Mouse (Mus musculus) cerebellum, adult 2 months (tissue): ENCODE measurements around the gene Csrnp1. TPM values are rescaled to one million over a fixed set of nuclear protein-coding genes. Genes with fewer than 3 reads are reported as not detected.

Experiments used
- DNase-seq, 2 experiments: peaks; one replicate each; pipeline ENCODE4 v3.0.0; 2021
- H3K27ac ChIP-seq: fragments of 200-500 bp; 2 replicates; pipeline ENCODE4 v1.5.1; 2012; ENCODE audit warnings: low read length, control low read depth, inconsistent platforms; ENCODE audit not compliant: insufficient read depth
- H3K27me3 ChIP-seq: fragments of 200-500 bp; 2 replicates; pipeline ENCODE4 v1.6.1; 2012; ENCODE audit warnings: inconsistent platforms, mild to moderate bottlenecking, low read length, moderate library complexity; ENCODE audit not compliant: control insufficient read depth, insufficient read depth
- H3K4me1 ChIP-seq: fragments of 200-500 bp; 2 replicates; pipeline ENCODE4 v1.6.1; 2011; ENCODE audit warnings: low read length; ENCODE audit not compliant: control insufficient read depth, insufficient read depth
- H3K4me3 ChIP-seq: fragments of 200-500 bp; replicated peaks from 2 replicates; pipeline ENCODE3; 2011; ENCODE audit warnings: mild to moderate bottlenecking, low read depth, low read length, control low read depth; ENCODE audit not compliant: insufficient read depth
- CTCF ChIP-seq: fragments of 200-500 bp; IDR thresholded peaks from 2 replicates; pipeline ENCODE4 v1.5.1; 2011; ENCODE audit warnings: low read depth, mild to moderate bottlenecking, control low read depth, low read length, moderate library complexity, borderline replicate concordance; ENCODE audit not compliant: insufficient read depth
- POLR2A ChIP-seq: fragments of 200-500 bp; IDR thresholded peaks from 2 replicates; pipeline ENCODE4 v1.6.1; 2011; ENCODE audit warnings: low read length, control low read depth, borderline replicate concordance; ENCODE audit not compliant: insufficient read depth
- WGBS: fragments of 180-500 bp; shearing (Covaris S2); methylation state at CpG from one replicate; pipeline ENCODE4 v1.1.7; 2018; 5-methylcytosine and 5-hydroxymethylcytosine counted together
- polyA plus RNA-seq: library from polyadenylated mRNA; depleted of rRNA; stranded (reverse); fragments of >200 nt; gene quantifications from 2 replicates; pipeline ENCODE4 v1.2.3, GENCODE M21; 2012

Csrnp1 gene
- polyA plus RNA-seq, 1 experiment = 11.1 TPM

- H3K4me1 ChIP-seq = no peaks in the 10 kb centered on the region; the same call in 1 of the 2 replicates
- H3K27ac ChIP-seq = peak overlapping the region; percentile 71; the same call in 1 of the 2 replicates
- no peaks in the 10 kb centered on the region for H3K27me3 ChIP-seq
- peak; percentile 79 to 89 for DNase-seq
- peak overlapping the region; percentile 75 for H3K4me3 ChIP-seq
- WGBS = under 1% methylated on average over 10 of the region's 10 CpGs
- TF ChIP-seq CTCF = peak; percentile 79
- no peak for TF ChIP-seq POLR2A
Observed at GRCm38 (mm10) chr9:120011533-120011932, 27.1 kb upstream of the Csrnp1 start.

DNA sequence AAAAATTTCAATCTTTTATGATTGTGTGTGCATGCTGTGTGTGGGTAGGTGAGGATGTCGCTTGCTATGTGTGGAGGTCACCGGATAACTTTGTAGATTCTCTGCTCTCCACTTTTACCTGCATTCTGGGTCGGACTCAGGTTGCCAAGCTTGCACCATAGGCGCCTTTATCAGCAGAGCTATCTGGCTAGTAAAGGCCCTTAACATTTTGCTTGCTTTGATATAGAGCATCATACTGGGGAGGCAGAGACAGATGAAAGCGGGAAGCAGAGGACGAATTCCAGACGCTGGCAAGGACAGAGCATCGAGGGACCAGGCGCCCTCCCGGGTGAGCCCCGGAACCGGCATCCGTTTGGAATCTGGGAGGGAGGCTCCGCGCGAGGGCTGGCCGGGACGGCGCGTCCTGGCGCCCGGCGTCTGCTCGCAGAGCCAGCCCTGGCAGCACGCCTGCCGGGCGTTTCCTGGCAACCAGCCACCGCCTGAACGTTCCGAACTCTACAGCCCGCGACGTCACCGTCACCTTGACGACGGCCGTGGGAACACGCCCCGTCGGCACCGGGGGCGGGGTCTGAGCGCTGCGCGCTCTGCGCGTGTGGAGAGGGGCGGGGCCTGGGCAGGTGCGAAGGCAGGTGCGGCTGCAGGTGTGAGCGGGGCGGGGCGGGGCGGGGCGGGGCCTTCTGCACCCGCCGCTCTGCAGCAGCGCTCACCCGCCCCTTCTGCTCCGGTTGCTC is 26.5 kb upstream of the Csrnp1 start:
- TF ChIP-seq POLR2A (no peak), CTCF (no peak)
- peak overlapping the region; percentile 81 for H3K27ac ChIP-seq
- H3K27me3 ChIP-seq = no peaks in the 10 kb centered on the region
- no peaks in the 10 kb centered on the region; the same call in 1 of the 2 replicates for H3K4me1 ChIP-seq
- WGBS = under 1% methylated on average over 53 of the region's 60 CpGs
- H3K4me3 ChIP-seq = peak overlapping the region; percentile 75
- peak; percentile 97 to 99 for DNase-seq

- 97% methylated on average over 3 of the region's 3 CpGs for WGBS
- H3K27me3 ChIP-seq = no peaks in the 10 kb centered on the region
- DNase-seq = no peak
- no peak overlapping the region for H3K4me3 ChIP-seq
- no peak overlapping the region for H3K27ac ChIP-seq
- no peaks in the 10 kb centered on the region; the same call in 1 of the 2 replicates for H3K4me1 ChIP-seq
- TF ChIP-seq POLR2A = no peak
- TF ChIP-seq CTCF = no peak
Observed at GRCm38 (mm10) chr9:120009871-120010270, 25.4 kb upstream of the Csrnp1 start.

DNA sequence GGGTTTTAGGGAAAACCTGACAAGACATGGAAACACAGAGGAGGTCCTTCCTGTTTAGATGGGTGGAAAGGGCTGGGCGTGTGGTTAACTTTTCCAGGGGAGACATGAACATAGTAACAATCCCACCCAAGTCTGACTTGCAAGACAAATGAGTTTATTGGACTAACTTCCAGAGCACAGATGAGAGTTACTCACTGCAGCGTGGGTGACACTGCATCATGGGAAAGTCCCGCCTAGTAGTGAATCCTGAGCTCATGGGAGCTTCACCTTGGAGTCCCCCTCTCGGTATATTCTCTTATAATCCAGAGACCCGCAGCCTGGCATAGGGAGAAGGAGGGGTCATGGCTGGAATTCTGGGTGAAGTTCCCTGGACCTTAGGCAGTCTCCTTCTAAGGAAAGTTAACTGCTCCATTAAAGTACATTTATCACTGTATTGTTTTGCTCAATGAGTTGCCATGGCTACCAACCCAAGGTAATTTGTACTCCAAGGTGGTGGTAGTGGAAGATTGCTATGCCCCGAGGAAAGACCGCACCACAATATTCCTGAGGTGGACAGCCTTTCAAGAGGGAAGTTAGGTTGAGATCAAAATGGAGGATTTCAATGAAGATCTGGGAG is 24.9 kb upstream of the Csrnp1 start:
- Histone ChIP-seq H3K27ac (no peak overlapping the region), H3K4me3 (no peak overlapping the region), H3K27me3 (no peaks in the 10 kb centered on the region), H3K4me1 (no peaks in the 10 kb centered on the region; the same call in 1 of the 2 replicates)
- TF ChIP-seq CTCF (no peak), POLR2A (no peak)
- no peak for DNase-seq
- WGBS = 90% methylated on average over 7 of the region's 7 CpGs

DNA sequence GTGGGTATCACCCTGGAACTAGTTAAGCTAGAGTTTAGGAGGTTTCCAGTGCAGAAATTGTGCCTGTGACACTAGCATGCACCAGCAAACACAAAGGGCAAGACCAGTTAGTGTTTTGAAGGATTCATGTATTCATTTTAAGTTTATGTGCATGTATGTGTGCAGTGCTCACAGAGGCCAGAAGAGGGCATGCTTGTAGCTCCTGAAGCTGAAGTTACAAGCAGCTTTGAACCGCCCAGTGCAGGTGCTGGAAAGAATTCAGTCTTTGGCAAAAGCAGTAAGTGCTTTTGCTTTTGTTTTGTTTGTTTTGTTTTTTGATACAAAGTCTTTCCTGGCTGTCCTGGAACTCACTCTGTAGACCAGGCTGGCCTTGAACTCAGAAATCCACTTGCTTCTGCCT is 23.4 kb upstream of the Csrnp1 start:
- no peak for DNase-seq
- no peak overlapping the region for H3K4me3 ChIP-seq
- no peak for TF ChIP-seq POLR2A
- TF ChIP-seq CTCF = no peak
- H3K27ac ChIP-seq = no peak overlapping the region
- WGBS = 91% methylated on average over 1 of the region's 1 CpGs
- no peaks in the 10 kb centered on the region; the same call in 1 of the 2 replicates for H3K4me1 ChIP-seq
- H3K27me3 ChIP-seq = no peaks in the 10 kb centered on the region

- no peak for TF ChIP-seq POLR2A
- no peak for TF ChIP-seq CTCF
- no peak overlapping the region for H3K4me3 ChIP-seq
- H3K27me3 ChIP-seq = no peaks in the 10 kb centered on the region
- H3K27ac ChIP-seq = no peak overlapping the region
- WGBS = 64% methylated on average over 3 of the region's 3 CpGs
- no peak for DNase-seq
- peaks cover 2% of the 10 kb centered on the region; the same call in 1 of the 2 replicates for H3K4me1 ChIP-seq
Observed at GRCm38 (mm10) chr9:120005936-120006335, 21.5 kb upstream of the Csrnp1 start.

GRCm38 (mm10) chr9:120002893-120003292 is 18.4 kb upstream of the Csrnp1 start:
- 85% methylated on average over 5 of the region's 5 CpGs for WGBS
- TF ChIP-seq POLR2A (no peak), CTCF (no peak)

DNA sequence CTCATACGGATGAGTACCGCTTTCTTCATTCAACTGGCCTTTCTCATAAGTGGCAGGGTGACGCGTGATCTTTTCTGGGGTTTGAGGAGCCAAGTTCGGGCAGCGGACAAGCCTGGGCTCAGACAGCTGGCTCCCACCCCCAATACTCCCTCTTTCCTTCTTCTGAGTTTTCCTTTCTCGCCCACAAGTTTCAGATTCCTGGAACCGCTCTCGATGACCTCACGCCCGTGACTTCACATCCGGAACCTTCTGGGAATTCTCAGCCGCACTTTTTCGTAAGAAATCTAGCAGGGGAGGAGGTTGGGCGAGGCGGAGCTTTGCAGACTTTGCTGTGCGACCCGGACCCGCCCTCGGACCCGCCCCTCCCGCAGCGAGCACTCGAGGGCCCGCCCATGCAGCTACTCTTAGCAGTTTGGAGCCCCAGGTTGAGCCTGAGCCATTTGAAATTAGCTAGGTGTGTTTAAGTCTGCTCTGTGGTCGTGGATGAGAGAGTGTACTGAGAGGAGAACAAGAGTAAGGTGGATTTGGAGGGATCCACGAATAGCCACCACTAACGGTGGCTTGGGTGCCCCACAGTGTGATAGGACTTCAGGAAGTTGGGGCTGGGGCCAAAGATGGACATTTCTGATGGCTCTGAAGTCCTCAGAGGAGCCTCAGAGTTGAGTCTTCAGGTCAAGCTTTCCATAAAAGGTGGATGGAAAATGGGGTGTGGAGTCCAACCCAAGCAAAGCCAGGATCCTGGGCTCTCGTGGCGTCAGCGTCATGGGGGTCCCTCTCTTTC is 17.7 kb upstream of the Csrnp1 start:
- Histone ChIP-seq H3K27me3 (no peaks in the 10 kb centered on the region), H3K4me3 (peak overlapping the region; percentile 47), H3K4me1 (0 out of 2 replicates have a peak, but pooled peaks cover 5% of the 10 kb centered on the region), H3K27ac (no peak overlapping the region)
- DNase-seq = peak in 1 of 2 experiments; percentile 37
- WGBS = 13% methylated on average over 31 of the region's 31 CpGs
- TF ChIP-seq POLR2A (no peak), CTCF (no peak)

More at GRCm38 (mm10) chr9:120002893-120003292, 18.4 kb upstream of the Csrnp1 start:
- Histone ChIP-seq H3K27ac (no peak overlapping the region), H3K4me3 (no peak overlapping the region), H3K27me3 (no peaks in the 10 kb centered on the region), H3K4me1 (0 out of 2 replicates have a peak, but pooled peaks cover 5% of the 10 kb centered on the region)
- no peak for DNase-seq
